Mouse (Mus musculus) bone marrow, adult 2 months (tissue): ENCODE results near the gene Abi3. TPM values are rescaled to one million over a fixed set of nuclear protein-coding genes. Genes with fewer than 3 reads are reported as not detected.

Experiments used
- H3K27ac ChIP-seq: fragments of 200-500 bp; 2 replicates; pipeline ENCODE4 v1.5.1; 2012; ENCODE audit warnings: low read depth, mild to moderate bottlenecking, control low read depth, inconsistent platforms, low read length; ENCODE audit not compliant: control insufficient read depth, poor library complexity, insufficient read depth
- H3K4me1 ChIP-seq: fragments of 200-500 bp; 2 replicates; pipeline ENCODE4 v1.6.1; 2011; ENCODE audit warnings: low read length; ENCODE audit not compliant: control insufficient read depth, insufficient read depth
- H3K4me3 ChIP-seq: fragments of 200-500 bp; replicated peaks from 2 replicates; pipeline ENCODE3; 2011; ENCODE audit warnings: mild to moderate bottlenecking, low read depth, low read length, control low read depth; ENCODE audit not compliant: control insufficient read depth
- CTCF ChIP-seq: fragments of 200-500 bp; IDR thresholded peaks from 2 replicates; pipeline ENCODE4 v1.5.1; 2011; ENCODE audit warnings: low read length, control low read depth; ENCODE audit not compliant: control insufficient read depth, insufficient read depth
- POLR2A ChIP-seq: fragments of 200-500 bp; IDR thresholded peaks from 2 replicates; pipeline ENCODE4 v1.6.1; 2011; ENCODE audit warnings: low read depth, mild to moderate bottlenecking, control low read depth, low read length, borderline replicate concordance; ENCODE audit not compliant: control insufficient read depth
- WGBS: fragments of 180-500 bp; shearing (Covaris S2); methylation state at CpG from one replicate; pipeline ENCODE4 v1.1.7; 2018; 5-methylcytosine and 5-hydroxymethylcytosine counted together
- polyA plus RNA-seq: library from polyadenylated mRNA; stranded (reverse); fragments of >200 nt; gene quantifications from 2 replicates; pipeline ENCODE4 v1.2.4, GENCODE M21; 2011; ENCODE audit warnings: low replicate concordance; ENCODE audit not compliant: missing spikeins, insufficient read depth, insufficient read length

Abi3 gene
- polyA plus RNA-seq, 1 experiment = 39.0 TPM

GRCm38 (mm10) chr11:95859468-95859855 lies 17.2 kb upstream of the Abi3 start:
- under 1% methylated on average over 35 of the region's 35 CpGs for WGBS
- TF ChIP-seq CTCF (no peak), POLR2A (peak; percentile 49; the same call in 1 of the 2 replicates)
- H3K4me1 ChIP-seq = peaks cover 1% of the 10 kb centered on the region; the same call in 1 of the 2 replicates
- H3K4me3 ChIP-seq = peak overlapping the region; percentile 83
- peak overlapping the region; percentile 96 for H3K27ac ChIP-seq

- WGBS = under 1% methylated on average over 58 of the region's 58 CpGs
- TF ChIP-seq CTCF (no peak), POLR2A (no peak)
- H3K4me3 ChIP-seq = peak overlapping the region; percentile 83
- peak overlapping the region; percentile 96 for H3K27ac ChIP-seq
- peaks cover 1% of the 10 kb centered on the region; the same call in 1 of the 2 replicates for H3K4me1 ChIP-seq
Measured at GRCm38 (mm10) chr11:95858528-95859467, 16.5 kb upstream of the Abi3 start.

- TF ChIP-seq POLR2A (no peak), CTCF (no peak)
Measured at GRCm38 (mm10) chr11:95857716-95858527, 15.6 kb upstream of the Abi3 start.

GRCm38 (mm10) chr11:95857306-95857705 lies 15.0 kb upstream of the Abi3 start:
- H3K4me3 ChIP-seq = no peak overlapping the region

More at GRCm38 (mm10) chr11:95857716-95858527, 15.6 kb upstream of the Abi3 start:
- Histone ChIP-seq H3K27ac (peak overlapping the region; percentile 36), H3K4me1 (peaks cover 1% of the 10 kb centered on the region; the same call in 1 of the 2 replicates), H3K4me3 (peak overlapping the region; percentile 83)
- 30% methylated on average over 21 of the region's 21 CpGs for WGBS

GRCm38 (mm10) chr11:95853684-95854083 lies 11.4 kb upstream of the Abi3 start:
- TF ChIP-seq POLR2A = no peak
- peak; percentile 95 for TF ChIP-seq CTCF
- WGBS = 40% methylated on average over 5 of the region's 5 CpGs
- no peaks in the 10 kb centered on the region; the same call in 1 of the 2 replicates for H3K4me1 ChIP-seq
- no peak overlapping the region for H3K4me3 ChIP-seq
- no peak overlapping the region for H3K27ac ChIP-seq

More at GRCm38 (mm10) chr11:95857306-95857705, 15.0 kb upstream of the Abi3 start:
- TF ChIP-seq POLR2A (no peak), CTCF (no peak)
- 80% methylated on average over 4 of the region's 4 CpGs for WGBS
- H3K27ac ChIP-seq = no peak overlapping the region
- peaks cover 1% of the 10 kb centered on the region; the same call in 1 of the 2 replicates for H3K4me1 ChIP-seq

GRCm38 (mm10) chr11:95850898-95851297 lies 8.6 kb upstream of the Abi3 start:
- Histone ChIP-seq H3K4me3 (no peak overlapping the region), H3K4me1 (no peaks in the 10 kb centered on the region), H3K27ac (no peak overlapping the region; the same call in 1 of the 2 replicates)
- no peak for TF ChIP-seq POLR2A
- TF ChIP-seq CTCF = no peak
- 24% methylated on average over 2 of the region's 2 CpGs for WGBS

- WGBS = 40% methylated on average over 4 of the region's 4 CpGs
- Histone ChIP-seq H3K4me1 (peaks cover 9% of the 10 kb centered on the region), H3K4me3 (no peak overlapping the region), H3K27ac (no peak overlapping the region)
- no peak for TF ChIP-seq CTCF
- no peak for TF ChIP-seq POLR2A
Measured at GRCm38 (mm10) chr11:95844935-95845334, 2.7 kb upstream of the Abi3 start.

GRCm38 (mm10) chr11:95843421-95843950 lies 1.2 kb upstream of the Abi3 start:
- Histone ChIP-seq H3K27ac (peak overlapping the region; percentile 20; the same call in 1 of the 2 replicates), H3K4me1 (peaks cover 11% of the 10 kb centered on the region), H3K4me3 (no peak overlapping the region)
- 50% methylated on average over 6 of the region's 6 CpGs for WGBS
- no peak for TF ChIP-seq POLR2A
- no peak for TF ChIP-seq CTCF
